Mouse (Mus musculus): ENCODE data around the gene Lars2.

DNA sequence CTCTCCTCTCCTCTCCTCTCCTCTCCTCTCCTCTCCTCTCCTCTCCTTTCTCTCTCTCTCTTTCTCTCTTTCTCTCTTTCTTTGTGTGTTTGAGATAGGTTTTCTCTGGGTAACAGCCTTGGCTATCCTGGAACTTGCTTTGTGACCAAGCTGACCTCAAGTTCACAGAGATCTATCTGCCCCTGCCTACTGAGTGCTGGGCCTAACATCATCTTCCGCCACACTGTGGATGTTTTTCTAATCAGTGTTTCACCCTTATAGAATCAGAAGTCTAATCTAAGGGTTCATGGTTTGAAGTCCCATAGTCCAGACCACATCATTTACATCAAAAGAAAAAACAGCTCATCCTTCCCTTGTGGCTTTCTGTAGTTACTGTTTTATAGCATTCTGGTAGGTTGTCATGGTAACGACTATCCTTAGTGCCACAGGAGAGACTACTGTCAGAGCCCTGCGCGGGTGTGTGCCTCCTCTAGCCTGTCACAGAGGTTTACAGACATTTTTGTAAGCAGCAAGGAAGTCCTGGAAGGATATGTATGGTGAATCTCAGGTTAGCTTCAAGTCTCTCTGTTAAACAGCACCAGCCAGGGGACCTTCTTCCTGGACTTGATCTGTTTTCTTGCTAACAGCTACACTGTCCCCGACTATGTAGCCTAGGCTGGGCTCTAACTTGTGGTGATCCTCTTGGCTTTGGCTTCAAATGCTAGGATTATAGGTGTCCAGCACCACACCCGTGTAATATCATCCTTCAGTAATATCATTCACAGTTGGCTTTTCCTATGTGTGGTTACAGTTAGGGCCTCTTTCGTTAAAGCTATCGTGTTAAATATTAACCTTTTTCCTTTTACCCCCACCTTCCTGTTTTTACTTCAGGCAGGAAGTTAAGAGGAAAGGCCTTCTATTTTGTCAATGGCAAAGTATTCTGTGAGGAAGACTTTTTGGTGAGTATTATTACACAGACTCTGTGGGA is 143.2 kb downstream of the Lars2 start:
- TF ChIP-seq POLR2A (IDR thresholded peaks at IDR 0.05; ENCODE audit: borderline replicate concordance, extremely low read depth, insufficient read depth, insufficient read length, poor library complexity, severe bottlenecking): no peak
- TF ChIP-seq CTCF (IDR thresholded peaks at IDR 0.05; ENCODE audit: borderline replicate concordance, extremely low read depth, insufficient read depth, insufficient read length): no peak
